Mouse (Mus musculus) R1 (cell line): ENCODE data around the gene Card10.

ENCODE experiments used
- DNase-seq: peaks from one replicate; pipeline ENCODE4 v3.0.0-alpha.2; 2018; ENCODE audit warnings: low read depth, low spot score

Gene Card10

GRCm38 (mm10) chr15:78834233-78835005 is 31.6 kb upstream of the Card10 start:
- no peak for DNase-seq

- DNase-seq = peak; percentile 58
Observed at GRCm38 (mm10) chr15:78833582-78833981, 30.7 kb upstream of the Card10 start.

DNA sequence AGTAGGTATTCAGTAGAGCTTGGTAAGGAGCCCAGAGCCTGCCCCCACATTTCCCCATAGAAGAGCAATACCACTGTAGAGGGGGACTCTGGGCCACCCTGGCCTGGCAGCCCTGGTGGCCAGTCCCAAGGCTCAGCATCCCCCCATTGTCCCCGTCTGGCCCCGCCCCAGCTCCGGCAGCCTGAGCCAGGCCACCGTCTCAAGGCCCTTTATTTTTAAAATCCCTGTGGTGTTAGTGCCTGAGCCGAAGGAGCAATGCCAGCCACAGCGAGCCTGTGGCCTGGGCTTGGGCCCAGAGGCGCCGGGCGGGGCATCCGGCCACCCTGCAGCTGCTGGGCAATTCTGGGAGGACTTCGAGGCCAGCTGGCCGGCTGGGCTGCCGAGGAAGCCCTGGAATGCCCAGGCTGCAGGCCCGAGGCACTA is 29.9 kb upstream of the Card10 start:
- DNase-seq = no peak

DNA sequence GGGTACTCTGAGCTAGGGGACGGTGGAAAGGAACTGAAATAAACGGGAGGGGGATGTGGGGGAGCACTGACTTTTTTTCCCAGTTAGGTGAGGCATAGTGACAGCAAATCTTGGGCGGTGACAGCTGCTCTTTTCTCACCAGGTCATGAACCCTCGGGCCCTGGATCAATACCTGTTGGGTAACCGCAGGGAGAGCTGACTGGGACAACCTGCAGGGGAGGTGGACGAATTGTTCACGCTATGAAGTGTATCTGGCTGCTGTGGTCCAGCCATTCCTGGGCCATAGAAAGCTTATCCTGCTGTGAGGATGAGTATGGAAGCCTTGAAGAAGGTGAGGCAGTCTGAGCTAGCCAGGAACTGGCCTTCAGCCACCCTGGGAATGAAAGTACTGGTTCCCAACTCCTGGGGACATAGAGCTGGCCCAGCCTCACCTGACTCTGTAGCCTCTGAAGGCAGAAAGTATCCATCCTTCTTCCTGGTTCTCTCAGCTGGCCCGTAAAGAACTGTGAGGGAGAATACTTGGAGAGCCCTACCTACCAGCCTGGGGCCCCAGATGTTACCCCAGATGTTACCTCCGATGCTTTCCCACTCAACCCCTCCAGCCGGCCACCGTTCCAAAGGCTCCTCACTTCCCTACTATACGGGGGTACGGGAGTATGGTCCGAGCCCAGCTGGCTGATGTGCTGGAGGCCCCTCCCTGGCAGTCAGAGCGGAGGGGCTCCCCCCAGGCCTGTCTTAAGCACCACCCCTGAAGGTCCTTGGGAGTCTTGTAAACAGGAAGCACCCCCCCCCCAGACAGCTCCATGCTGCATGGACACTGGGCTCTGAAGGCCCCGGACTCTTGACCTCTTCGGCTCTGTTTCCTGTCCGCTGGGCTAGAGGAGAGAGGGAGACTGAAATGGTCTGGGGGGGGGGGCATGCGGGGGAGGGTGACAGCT is 29.1 kb upstream of the Card10 start:
- no peak for DNase-seq

DNA sequence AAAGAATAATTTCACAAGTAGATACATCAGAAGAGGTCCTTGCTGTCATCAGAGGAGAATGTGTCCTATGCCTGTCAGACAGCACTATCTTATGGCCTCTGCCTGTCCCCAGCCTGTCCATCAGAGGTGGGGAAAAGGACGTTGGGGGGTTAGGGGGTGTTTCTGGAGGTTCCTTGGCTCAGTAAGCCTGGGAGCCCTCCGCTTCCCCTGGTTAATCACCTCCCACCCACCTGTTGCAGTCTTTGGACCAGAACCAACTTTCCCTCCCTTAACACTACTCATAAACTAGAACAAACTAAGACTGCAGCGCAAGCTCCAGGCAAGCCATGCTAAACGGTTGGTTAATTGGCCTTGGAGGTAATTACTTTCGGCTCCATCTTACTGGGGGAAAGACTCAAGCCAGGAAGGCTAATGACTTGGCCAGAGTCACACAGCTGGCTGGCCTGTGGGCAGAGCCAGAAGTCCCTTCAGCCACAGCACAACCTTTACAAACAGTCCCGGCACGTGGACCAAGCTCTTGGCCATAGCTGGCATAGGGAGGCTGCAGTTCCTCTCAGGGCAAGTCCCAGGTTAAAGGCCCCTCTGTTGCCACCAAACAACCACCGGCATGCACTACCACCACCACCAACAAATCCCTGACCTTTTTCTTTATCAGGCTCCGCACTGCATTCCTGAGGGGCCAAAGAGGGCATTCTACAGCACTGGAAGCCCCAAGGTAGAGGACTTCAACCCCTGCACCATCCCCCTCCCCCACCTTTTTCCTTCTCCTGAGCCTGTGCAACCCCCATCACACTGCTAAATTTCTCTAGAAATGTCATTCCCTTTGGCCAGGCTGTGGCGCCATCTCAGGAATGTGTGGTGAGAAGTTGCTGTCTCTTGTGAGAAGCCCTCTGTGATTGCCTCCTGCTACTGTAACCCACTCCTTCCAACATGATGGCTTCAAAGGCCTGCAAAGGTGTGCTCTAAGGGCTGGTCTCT is 28.2 kb upstream of the Card10 start:
- DNase-seq = no peak

DNA sequence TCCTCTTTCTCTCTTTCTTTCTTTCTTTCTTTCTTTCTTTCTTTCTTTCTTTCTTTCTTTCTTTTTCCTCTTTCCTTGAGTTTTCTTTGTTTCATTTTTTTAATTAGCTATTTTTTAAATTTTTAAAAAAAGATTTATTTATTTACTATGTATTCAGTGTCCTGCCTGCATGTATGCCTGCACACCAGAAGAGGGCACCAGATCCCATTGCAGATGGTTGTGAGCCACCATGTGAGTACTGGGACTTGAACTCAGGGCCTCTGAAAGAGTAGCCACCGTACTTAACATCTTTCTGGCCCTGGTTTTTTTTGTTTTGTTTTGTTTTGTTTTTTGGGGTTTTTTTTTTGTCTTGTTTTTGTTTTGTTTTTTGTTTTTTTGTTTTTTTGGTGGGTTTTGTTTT is 26.8 kb upstream of the Card10 start:
- DNase-seq = no peak

DNA sequence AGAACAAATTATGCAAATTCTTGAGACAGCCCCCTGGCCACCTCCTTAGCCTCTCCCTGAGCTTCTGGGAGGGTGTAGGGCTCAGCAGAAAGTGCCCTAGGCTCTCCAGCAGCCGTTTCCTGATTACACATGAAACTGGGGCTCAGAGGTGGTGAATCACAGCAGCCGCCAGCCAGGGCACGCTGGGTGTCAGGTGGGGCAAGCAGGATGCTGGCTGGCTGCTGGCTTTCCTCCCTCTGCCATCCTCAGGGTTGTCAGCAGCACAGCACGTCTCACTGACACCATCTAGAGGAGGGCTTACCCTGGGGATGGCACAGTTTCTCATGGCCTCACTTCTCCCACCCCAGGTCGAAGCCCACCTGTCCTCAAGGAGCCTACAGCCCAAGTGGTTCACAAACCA is 25.5 kb upstream of the Card10 start:
- no peak for DNase-seq

DNA sequence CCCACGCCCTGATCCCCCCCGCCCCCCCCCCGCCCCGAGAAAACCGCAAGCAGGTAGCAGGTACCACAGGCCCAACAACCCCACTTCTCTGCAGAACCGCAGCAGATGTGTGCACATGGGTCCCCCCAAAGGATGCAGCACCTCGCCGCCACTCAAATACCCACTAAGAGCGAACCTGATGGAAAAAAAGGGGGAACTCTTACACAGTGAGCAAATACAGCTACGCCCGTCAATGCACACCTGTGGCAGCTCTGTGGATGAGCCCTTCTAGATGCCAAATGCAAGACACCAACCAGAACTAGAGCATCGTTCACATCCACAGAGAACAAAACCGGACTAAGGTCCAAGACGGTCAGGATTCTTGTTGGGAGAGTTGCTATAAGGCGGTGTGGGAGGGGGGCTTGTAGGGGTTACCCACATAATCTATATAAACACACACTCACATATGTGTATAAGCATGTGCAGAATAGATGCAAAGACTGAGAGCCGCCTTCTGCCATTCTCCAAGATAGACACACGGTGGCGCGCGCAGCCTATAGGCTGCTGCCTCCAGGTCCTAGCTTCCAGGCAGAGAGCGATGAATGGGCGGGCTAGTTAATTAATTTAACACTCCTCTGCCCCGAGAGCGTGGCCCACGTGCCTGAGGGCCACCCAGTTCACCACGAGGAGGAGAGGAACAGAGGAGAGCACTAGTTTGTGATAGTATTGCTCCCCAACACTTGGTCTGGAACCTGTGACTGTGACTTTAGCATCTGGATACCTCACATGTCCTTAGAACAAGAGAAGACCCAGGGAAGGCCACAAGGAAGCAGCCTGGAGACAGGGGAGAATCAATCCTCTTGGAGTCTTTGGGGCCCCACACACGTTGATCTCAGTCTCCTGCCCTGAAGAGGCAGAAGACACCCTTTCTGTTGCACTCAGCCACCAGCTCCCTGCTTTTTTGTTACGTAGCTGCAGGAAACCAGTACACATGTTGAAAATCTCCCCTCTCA is 23.7 kb upstream of the Card10 start:
- DNase-seq = peak; percentile 86

GRCm38 (mm10) chr15:78816074-78816391 is 13.2 kb upstream of the Card10 start:
- no peak for DNase-seq

DNA sequence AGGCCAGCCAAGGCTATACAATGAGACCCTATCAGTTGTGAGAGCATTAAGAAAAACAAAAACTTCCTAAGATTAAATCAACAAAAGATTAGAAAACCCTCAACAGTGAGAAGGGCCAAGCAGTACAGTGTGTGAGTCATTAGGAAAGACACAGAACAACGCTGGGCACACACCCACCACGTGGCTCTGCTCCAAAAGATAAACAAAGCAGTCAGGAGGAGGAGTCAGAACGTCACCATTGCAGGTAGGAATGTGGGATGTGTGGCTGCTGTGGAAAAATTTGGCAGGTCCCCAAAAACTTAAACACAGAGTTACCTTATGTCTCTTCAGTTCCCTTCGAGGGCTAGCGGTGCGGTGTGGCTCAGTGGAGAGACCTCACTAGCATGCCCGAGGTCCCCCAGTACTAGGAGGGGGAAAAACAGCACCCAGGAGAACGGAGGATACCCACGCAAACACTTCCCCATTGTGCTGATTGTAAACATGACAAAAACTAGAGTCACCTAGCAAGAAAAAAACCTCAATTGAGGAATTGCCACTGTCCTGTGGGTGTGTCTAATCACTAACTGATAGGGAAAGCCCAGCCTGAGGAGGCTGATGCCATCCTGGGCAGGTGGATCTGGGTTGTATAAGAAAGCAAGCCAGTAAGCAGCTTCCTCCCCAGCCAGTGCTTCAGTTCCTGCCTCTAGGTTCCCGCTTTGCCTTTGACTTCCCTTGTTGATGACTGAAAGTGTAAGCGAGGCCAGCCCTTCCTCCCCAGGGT is 12.7 kb upstream of the Card10 start:
- no peak for DNase-seq

DNA sequence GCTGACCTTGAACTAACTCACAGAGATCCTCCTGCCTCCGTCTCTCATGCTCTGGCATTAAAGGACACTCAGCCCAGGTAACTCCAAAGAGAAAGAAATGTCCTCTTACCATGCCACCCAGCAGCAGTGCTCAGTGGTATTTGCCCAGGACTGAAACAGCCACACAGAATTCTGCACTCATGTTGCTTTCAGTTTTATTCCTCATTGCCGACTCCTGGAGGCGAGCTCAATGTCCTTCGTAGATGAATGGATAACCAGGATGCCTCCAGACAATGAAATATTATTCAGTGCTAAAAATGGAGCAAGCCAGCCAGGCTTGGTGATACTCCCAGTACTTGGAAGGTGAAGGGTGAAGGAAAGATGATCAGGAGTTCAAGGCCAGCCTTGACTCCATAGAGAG is 10.8 kb upstream of the Card10 start:
- no peak for DNase-seq

- DNase-seq = no peak
Observed at GRCm38 (mm10) chr15:78810146-78810545, 7.3 kb upstream of the Card10 start.

DNA sequence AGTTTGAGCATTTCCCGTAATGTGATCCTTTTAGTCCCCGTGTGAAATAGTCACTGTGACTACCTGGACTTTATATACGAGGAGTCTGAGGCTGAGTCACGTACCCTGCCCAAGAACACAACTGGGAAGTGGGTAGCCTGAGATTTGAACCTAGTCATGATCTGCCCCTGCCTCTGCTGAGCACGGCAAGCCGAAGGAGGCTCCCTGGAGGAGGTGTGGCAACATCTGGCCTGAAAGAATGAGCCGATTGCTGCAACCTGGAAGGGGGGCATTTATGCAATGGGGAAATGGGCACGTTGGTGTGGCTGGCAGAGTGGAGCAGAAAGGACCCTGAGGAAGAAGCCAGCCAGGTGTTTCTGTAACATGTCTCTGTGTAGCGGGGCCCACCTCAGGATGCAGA is 6.9 kb upstream of the Card10 start:
- DNase-seq = no peak

- DNase-seq = peak; percentile 51
Observed at GRCm38 (mm10) chr15:78808980-78809379, 6.1 kb upstream of the Card10 start.

DNA sequence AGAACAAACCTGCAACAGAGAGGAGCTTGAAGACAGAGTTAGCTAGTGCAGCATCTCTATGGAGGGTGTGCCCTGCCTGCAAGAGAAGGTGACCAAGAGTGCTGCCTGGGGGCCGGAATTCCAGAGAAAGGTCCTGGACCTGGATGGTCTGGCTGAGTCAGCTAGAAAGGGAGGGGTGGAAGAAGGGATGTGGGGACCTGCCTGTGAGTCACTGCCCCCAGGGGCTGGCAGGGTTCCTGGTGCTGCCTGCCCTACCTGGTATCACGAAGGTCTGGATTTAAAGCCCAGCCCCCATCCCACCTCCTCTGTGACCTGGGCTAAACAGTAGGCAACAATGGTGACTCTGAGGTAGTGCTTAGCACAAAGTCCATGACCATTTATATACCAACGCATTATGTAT is 4.3 kb upstream of the Card10 start:
- no peak for DNase-seq

- DNase-seq = peak; percentile 60
Observed at GRCm38 (mm10) chr15:78806614-78807013, 3.8 kb upstream of the Card10 start.

- DNase-seq = no peak
Observed at GRCm38 (mm10) chr15:78805351-78805750, 2.5 kb upstream of the Card10 start.

GRCm38 (mm10) chr15:78804326-78804725 is 1.5 kb upstream of the Card10 start:
- DNase-seq = no peak

DNA sequence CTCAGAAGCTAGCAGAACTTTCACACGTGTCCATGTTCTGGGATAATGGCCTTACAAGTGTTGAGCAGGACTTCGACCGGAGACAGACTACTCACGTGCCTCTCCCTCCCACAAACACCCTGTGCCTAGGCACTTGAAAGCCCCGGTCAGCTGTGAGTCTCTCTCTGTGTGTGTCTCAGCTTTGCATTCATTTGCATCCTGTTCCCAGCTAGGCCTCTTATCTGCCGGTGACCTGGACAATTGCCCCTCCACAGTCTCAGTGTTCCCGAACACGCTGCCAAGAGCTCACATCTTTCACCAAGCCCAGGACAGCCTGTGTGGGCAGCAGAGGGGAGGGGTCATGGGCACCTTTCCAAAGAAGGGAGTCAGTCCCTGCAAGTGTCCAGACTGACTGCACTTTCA is 658 bp upstream of the Card10 start:
- DNase-seq = no peak
